Mouse (Mus musculus): ENCODE results near the gene Wfikkn2. TPM values are rescaled to one million over a fixed set of nuclear protein-coding genes. Genes with fewer than 3 reads are reported as not detected.
A peak's percentile ranks its signal among the peaks of the same experiment; 100 is the strongest.

Wfikkn2 gene
- total RNA-seq, 2 experiments from 2014 or later: 0.21 to 0.52 TPM

- ATAC-seq (replicated peaks; ENCODE audit: poor library complexity): no peak
These were observed 17.4 kb downstream of the Wfikkn2 start for GRCm38 (mm10) chr11:94228416-94228815.

DNA sequence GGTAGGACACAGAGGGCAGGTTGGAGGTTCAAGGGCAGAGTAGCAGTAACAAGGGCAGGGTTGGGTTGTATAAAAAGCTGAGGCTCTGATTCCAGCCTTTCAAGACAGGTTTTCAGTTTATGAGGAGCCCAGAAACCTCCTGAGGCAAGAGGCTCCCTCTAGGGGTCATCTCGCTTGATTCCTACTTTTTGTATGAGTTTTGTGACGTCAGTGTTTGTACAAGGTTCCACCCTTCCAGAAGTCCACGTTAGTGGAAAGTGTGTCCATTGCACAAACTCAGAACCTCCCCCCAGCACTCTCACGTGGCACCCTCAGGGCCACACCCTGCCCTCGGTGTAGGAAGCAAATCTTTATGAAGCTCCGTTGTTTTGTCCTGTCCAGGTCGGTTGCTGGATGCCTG is 19.8 kb downstream of the Wfikkn2 start:
- peak; percentile 90 for ATAC-seq (replicated peaks; ENCODE audit: poor library complexity)

- no peak for ATAC-seq (replicated peaks; ENCODE audit: poor library complexity)
These were observed 22.3 kb downstream of the Wfikkn2 start for GRCm38 (mm10) chr11:94223531-94223930.

DNA sequence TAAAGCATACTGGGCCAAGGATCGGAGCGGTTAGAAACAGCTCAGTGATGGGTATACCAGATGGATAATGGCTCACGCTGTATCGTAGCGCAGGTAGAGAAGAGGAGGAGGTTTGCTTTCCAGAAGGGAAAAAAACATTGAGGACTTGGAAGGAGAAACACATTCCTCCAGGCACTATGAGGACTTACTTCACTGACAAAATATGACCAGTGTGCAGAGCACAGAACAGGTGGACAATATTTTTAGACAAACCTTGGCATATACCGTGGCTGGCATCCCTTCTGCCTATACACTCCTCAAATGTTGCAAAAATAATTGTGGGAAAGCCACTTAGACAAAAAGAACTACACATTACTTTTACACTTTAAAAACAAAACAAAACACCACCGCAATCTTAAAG is 24.5 kb downstream of the Wfikkn2 start:
- ATAC-seq (replicated peaks; ENCODE audit: poor library complexity): no peak

GRCm38 (mm10) chr11:94216247-94216646 is 29.6 kb downstream of the Wfikkn2 start:
- no peak for ATAC-seq (replicated peaks; ENCODE audit: poor library complexity)

DNA sequence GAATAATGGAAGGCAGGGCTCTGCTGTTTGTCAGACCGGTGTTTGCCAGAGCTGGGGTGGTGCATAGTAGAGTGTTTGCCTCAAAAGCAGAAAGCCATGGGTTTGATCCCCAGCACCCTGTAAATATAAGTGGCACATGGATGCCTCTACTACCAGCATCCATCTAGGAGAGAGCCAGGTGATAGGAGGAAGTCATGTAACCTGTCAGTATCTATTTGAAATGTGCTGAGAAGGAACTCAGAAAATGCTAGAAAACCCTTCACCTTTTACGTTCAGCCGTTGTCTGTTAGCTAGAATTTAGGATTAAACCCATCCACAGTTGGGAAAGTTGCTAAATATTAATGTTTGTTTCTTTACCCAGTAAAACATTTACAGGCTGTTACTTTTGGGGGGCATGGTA is 30.2 kb downstream of the Wfikkn2 start:
- ATAC-seq (replicated peaks; ENCODE audit: poor library complexity): no peak

DNA sequence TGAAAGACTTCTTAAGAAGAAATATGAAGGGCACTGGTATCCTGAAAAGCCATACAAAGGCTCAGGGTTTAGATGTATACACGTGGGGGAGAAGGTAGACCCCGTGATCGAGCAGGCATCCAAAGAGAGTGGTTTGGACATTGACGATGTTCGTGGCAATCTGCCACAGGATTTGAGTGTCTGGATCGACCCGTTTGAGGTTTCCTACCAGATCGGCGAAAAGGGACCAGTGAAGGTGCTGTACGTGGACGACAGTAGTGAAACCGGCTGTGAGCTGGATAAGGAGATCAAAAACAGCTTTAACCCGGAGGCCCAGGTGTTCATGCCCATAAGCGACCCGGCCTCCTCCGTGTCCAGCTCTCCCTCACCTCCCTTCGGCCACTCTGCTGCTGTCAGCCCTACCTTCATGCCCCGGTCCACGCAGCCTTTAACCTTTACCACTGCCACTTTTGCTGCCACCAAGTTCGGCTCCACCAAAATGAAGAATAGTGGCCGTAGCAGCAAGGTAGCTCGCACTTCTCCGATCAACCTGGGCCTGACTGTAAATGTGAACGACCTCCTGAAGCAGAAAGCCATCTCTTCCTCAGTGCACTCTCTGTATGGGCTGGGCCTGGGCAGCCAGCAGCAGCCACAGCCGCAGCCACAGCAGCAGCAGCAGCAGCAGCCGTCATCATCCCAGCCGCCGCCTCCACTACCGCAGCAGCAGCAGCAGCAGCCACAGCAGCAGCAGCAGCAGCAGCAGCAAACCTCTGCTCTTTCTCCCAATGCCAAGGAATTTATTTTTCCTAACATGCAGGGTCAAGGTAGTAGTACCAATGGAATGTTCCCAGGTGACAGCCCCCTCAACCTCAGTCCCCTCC is 31.8 kb downstream of the Wfikkn2 start:
- ATAC-seq (replicated peaks; ENCODE audit: poor library complexity): no peak

- ATAC-seq (replicated peaks; ENCODE audit: poor library complexity): no peak
These were observed 32.8 kb downstream of the Wfikkn2 start for GRCm38 (mm10) chr11:94212997-94213396.

DNA sequence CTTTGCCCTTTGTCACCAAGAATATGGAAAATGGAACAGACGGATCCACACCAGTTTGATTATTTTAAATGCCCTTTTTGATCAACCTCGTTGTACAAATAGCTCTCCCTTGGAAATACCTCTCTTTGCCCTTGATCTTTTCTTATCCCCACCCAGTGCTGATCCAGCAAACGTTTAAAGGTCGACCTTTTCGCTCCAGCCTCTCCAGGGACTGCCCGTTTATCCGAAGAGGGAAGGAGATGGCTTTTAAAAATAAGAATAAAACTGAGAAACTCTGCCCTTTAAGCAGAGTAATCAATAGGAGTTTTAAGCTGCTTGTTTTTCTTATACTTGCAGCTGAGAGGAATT is 33.3 kb downstream of the Wfikkn2 start:
- no peak for ATAC-seq (replicated peaks; ENCODE audit: poor library complexity)

DNA sequence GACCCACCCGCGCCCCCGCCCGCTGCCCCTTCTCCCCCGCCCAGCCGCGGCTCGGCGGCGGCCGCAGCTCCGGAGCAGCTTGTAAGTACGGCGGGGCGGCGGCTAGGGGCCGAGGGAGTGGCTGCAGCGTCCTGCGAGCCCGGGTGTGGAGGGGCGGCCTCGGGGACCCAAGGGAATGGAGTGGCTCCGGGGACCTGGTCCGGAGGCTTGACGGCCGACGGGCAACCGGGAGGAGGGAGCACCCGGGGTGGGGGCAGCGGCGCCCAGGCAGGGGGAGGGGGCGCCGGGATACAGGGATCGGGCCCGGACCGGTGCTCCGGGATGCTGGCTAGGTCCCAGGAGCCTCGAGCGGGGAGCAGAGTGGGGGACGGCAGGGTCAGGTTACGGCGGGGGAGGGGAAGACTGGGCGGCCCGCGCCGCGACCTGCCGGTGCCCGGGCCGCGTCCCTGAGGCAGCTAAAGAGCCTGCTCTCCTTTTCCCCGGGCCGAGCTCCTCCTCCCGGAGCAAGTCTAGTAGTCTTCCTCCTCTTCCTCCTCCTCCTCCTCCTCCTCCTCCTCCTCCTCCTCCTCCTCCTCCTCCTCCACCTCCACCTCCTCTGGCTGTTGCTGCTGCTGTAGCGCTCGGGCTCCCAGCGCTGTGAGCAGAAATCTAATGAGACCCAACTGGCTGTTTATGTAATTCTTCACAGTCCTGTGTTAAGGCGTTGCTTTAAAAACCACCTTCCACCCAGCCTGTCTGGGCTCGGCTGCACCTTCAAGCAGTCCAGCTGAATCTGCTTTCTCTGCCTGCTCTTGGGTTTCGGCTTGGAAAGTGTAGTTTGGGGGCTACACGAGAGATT is 33.9 kb downstream of the Wfikkn2 start:
- ATAC-seq (replicated peaks; ENCODE audit: poor library complexity): peak; percentile 2; the same call in 1 of the 2 replicates

GRCm38 (mm10) chr11:94211124-94211603 is 34.6 kb downstream of the Wfikkn2 start, which contains the start of gene Tob1:
Gene Tob1, plus strand, starts transcription at chr11:94211454.
- ATAC-seq (replicated peaks; ENCODE audit: poor library complexity): peak; percentile 80

DNA sequence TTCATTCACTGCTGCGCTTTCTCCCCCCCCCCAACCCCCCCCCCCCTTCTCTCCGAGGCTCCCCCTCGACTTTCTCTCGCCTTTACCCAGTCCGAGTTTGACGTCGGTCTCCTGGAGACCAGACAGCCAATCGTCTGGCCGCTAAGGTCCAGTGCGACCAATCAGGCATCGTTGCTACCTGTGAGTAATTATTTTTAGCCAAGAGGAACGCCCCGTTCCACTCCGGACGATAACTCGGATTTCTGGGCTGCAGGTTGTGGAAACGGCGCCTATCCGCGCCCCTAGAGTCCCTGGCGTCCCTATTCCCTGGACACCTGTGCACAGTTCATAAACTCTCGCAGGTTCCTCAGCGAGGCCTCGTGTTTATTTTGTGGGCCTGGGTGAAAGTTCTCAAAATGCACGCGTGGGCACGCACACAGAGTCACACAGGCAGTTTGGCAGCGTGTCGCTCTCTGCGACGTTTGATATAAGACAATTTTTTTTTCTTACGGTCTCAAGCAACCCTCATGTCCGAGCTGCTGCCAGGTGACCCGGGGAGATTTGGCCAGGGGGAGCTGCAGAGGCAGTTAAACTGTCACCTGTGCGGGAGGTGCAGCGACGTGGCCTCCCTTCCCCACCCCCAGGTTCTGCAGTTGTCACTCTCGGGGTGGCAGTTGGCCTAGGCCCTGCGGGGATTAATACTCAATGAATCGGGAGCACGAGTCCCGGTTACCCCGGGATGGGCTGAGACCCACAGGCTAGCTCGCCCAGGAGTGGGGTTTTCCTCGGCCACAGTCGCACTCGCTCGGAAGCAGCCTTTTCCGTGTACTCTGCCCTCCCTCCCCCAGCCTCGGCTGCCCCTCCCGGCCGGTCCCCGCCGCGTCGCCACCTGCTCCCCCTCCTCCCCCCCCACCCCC is 35.4 kb downstream of the Wfikkn2 start:
- peak; percentile 62 for ATAC-seq (replicated peaks; ENCODE audit: poor library complexity)

- ATAC-seq (replicated peaks; ENCODE audit: poor library complexity): no peak
These were observed 36.1 kb downstream of the Wfikkn2 start for GRCm38 (mm10) chr11:94209695-94210131.

- ATAC-seq (replicated peaks; ENCODE audit: poor library complexity): no peak
These were observed 36.8 kb downstream of the Wfikkn2 start for GRCm38 (mm10) chr11:94208811-94209675.

- ATAC-seq (replicated peaks; ENCODE audit: poor library complexity): no peak
These were observed 39.2 kb downstream of the Wfikkn2 start for GRCm38 (mm10) chr11:94206398-94207114.

- ATAC-seq (replicated peaks; ENCODE audit: poor library complexity): no peak
These were observed 42.7 kb downstream of the Wfikkn2 start for GRCm38 (mm10) chr11:94203066-94203465.

DNA sequence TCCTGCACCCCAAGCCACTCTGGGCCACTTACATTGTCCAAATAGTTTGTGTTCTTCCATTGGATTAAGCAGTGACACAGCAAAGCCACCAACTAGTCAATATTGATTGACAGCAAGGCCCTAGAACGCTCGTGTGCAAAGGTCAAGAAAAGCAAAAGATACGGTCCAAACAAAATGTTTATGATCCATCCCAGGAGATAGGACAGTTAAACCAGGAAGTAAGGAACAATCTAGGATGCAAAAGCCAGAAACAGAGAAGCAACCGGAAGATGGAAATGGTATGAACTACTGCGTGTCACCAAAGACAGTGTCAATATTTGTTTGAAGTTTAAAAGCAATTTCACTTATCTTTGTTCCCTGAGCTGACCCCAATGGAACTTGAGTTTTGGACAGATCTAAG is 43.7 kb downstream of the Wfikkn2 start:
- no peak for ATAC-seq (replicated peaks; ENCODE audit: poor library complexity)

GRCm38 (mm10) chr11:94200422-94200821 is 45.4 kb downstream of the Wfikkn2 start:
- ATAC-seq (replicated peaks; ENCODE audit: poor library complexity): no peak

DNA sequence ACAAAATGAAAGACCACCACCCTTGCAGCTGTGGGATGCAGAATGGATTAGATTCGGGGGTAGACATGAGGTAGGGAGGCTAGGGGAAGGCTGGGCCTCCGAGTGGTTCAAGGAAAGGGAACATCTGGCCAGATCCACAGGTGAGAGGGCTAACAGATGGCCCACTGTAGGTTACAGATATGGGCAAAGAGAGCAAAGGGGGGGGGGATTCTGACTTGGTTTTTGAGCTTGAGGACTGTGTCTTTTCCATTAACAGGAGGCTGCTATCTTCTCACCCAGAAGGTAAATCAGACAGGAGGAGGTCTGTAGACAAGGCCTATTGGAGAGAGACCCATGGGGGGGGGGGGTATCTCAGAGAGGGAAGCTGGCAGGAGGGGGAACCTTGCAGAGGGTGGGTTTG is 46.0 kb downstream of the Wfikkn2 start:
- no peak; the same call in 1 of the 2 replicates for ATAC-seq (replicated peaks; ENCODE audit: poor library complexity)

Data from megakaryocyte progenitor cell, adult 5-6 weeks (primary cell).